Mouse (Mus musculus): ENCODE measurements around the gene Slc13a2.

The Slc13a2 gene

GRCm38 (mm10) chr11:78392728-78393127 is 29.3 kb downstream of the Slc13a2 start:
- peak; percentile 82 for DNase-seq (ENCODE audit: low spot score)

- DNase-seq (ENCODE audit: low spot score) = no peak
Observed at GRCm38 (mm10) chr11:78386508-78387043, 35.4 kb downstream of the Slc13a2 start, which contains the start of gene Foxn1. Foxn1 (minus strand) TSS chr11:78386558.

- no peak for DNase-seq (ENCODE audit: low spot score)
Observed at GRCm38 (mm10) chr11:78385776-78386175, 36.2 kb downstream of the Slc13a2 start.

- no peak for DNase-seq (ENCODE audit: low spot score)
Observed at GRCm38 (mm10) chr11:78382701-78383100, 39.3 kb downstream of the Slc13a2 start.

GRCm38 (mm10) chr11:78382286-78382685 is 39.7 kb downstream of the Slc13a2 start:
- no peak for DNase-seq (ENCODE audit: low spot score)

- DNase-seq (ENCODE audit: low spot score) = no peak
Observed at GRCm38 (mm10) chr11:78380996-78381395, 41.0 kb downstream of the Slc13a2 start.

GRCm38 (mm10) chr11:78380351-78380750 is 41.7 kb downstream of the Slc13a2 start:
- no peak for DNase-seq (ENCODE audit: low spot score)

GRCm38 (mm10) chr11:78377549-78378159 is 44.4 kb downstream of the Slc13a2 start:
- DNase-seq (ENCODE audit: low spot score) = no peak

- no peak for DNase-seq (ENCODE audit: low spot score)
Observed at GRCm38 (mm10) chr11:78374147-78374546, 47.9 kb downstream of the Slc13a2 start.

GRCm38 (mm10) chr11:78372610-78373009 is 49.4 kb downstream of the Slc13a2 start:
- DNase-seq (ENCODE audit: low spot score) = no peak

- no peak for DNase-seq (ENCODE audit: low spot score)
Observed at GRCm38 (mm10) chr11:78372166-78372565, 49.9 kb downstream of the Slc13a2 start.

GRCm38 (mm10) chr11:78371711-78372110 is 50.3 kb downstream of the Slc13a2 start:
- no peak for DNase-seq (ENCODE audit: low spot score)

GRCm38 (mm10) chr11:78370389-78370788 is 51.6 kb downstream of the Slc13a2 start:
- peak; percentile 44 for DNase-seq (ENCODE audit: low spot score)

GRCm38 (mm10) chr11:78367456-78368225 is 54.4 kb downstream of the Slc13a2 start:
- DNase-seq (ENCODE audit: low spot score) = no peak

- DNase-seq (ENCODE audit: low spot score) = no peak
Observed at GRCm38 (mm10) chr11:78364103-78364502, 57.9 kb downstream of the Slc13a2 start.

- DNase-seq (ENCODE audit: low spot score) = no peak
Observed at GRCm38 (mm10) chr11:78363309-78364007, 58.6 kb downstream of the Slc13a2 start.

- DNase-seq (ENCODE audit: low spot score) = no peak
Observed at GRCm38 (mm10) chr11:78360789-78361131, 61.3 kb downstream of the Slc13a2 start.

GRCm38 (mm10) chr11:78360125-78360788 is 61.8 kb downstream of the Slc13a2 start:
- DNase-seq (ENCODE audit: low spot score) = peak; percentile 81

- DNase-seq (ENCODE audit: low spot score) = no peak
Observed at GRCm38 (mm10) chr11:78358330-78359007, 63.5 kb downstream of the Slc13a2 start.

GRCm38 (mm10) chr11:78355471-78356238 is 66.4 kb downstream of the Slc13a2 start:
- DNase-seq (ENCODE audit: low spot score) = peak; percentile 59

- DNase-seq (ENCODE audit: low spot score) = no peak
Observed at GRCm38 (mm10) chr11:78354905-78355304, 67.1 kb downstream of the Slc13a2 start.
